Mouse (Mus musculus): Measurements from ENCODE around the gene Rxrb.

Gene Rxrb

DNA sequence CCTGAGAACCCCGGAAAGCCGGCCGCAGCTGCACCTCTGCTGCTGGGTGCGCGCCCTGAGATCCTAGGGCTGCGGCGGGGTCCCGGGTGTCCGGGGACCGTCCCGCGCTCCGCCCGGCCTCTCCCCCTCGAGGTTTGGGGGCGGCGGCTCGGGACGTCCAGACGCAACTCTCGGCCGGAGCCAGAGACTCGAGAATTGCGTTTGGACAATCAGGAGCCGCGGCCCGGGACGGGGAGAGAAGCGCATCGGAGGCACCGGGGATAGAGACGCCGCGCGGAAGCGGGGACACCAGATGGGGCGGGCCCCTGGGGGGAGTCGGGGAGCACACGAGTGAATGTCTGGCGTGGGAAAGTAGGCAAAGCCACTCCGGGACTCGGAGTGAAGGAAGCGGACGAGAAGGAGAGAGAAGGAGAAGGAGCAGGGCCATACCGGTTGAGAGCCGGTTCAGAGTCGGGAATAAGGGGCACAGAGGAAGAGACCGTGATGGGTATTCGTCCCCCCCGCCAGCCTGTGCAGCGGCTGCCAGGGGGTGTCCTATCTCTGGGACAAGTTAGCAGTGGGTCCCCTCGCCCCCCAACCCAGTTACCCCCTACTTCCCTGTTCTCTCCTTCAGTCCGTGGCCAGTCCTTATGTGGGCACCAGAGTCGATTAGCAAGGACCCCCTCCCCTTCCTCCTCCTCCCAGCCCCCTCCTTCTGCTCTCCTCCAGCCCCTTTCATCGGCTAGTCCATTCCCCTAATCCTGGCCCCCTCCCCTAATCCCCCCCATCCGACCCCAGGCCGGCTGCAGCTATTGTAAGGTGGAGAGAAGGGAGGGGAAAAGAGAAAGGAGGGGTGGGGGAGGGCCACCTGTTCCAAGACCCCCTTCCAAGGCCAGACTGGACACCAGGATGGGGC is 6.5 kb upstream of the Rxrb start:
- no peak for DNase-seq (ENCODE audit: low read depth, low spot score)

DNA sequence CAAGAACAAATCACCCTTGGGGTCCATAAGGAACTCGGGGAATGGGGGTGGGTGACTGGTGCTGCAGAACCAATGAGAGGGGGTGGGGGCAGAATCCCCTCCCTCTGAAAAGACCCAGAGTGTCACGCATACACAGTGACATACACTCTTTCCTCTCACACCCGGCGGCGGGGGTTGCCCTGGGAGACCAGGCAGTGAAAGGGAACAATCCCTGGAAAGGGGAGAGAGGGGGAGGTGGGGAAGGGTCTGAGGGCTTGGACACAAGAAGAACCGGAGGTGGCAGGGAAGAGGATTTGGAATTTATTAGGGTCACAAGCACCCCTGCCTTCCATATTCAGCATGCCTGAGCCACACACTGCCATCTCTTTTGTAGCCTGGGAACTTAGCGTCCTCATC is 5.9 kb upstream of the Rxrb start:
- no peak for DNase-seq (ENCODE audit: low read depth, low spot score)

DNA sequence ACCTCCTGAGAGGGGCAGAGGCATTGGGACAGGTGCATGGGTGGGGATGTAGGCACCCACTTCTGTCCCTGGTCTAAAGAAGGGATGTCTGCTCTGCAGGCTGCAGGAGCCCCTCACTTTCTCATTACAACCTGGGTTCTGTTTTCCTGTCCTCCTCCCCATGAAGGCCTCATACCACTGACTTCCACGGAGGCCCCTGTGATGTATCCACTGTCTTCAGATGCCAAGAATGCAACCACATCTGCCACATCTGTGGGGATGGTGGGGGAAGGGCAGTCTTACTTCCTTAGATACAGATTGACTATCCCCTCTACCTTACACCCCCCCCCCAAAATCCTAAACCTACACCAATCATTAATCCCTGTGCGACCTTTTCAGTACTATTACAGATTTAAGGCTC is 5.4 kb upstream of the Rxrb start:
- no peak for DNase-seq (ENCODE audit: low read depth, low spot score)

DNA sequence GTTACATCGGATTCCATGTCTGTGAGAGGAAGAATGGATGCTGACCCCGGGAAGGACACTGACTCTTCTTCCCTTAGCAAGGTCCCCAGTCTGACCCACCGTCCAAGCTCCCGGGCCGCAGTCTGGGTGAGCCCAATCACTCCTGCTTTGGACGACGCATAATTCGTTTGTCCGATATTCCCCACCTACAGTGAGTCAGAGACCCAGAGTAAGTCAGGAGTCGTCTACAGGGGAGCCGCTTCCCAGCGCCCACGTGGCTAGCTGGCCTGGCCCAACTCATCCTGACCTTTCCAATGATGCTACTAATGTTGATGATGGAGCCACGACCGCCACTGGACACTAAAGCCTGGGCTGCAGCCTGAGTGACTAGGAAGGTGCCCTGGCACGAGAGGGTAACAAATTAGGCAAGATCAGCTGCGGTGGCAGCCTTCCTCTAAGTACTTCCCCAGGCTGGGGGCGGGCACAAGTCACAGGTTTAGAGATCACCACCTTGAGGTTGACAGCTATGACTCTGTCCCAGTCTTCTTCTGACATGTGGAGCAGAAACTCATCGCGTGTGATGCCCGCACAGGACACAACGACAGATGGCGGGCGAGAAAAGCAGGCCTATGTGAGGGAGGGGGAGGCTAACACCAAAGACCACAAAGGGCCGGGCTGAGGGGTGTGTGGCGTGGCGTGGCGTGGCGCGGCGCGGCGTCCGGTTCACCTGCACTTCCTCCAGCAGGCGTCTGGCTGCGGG is 4.5 kb upstream of the Rxrb start:
- no peak for DNase-seq (ENCODE audit: low read depth, low spot score)

DNA sequence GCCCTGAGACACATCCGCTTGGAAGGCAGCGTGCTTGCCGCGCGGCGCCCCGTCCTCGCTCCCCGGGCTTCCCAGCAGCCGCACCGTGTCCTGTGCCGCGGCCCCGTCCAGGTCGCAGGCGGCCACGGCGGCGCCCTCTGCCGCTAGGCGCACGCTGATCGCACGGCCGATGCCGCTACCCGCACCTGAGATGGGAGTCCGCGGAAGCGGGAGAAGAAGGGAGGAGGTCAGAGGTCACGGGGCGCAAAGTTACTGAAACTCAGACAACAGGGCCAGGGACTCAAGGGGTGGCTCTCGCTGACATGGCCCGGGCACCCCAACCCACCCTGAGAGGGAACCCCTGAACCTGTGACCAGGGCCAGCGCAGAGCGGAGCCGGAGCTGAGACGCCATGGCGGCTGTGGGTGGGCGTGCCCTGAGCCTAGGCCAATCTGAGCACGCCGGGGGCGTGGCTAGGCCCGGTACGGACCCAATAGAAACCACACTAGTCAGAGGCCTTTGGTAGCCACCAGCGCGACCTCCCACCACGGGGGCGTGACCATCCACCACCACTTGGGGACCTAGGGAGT is 3.9 kb upstream of the Rxrb start, which contains the start of gene H2-Ke6:
Gene H2-Ke6, minus strand, starts transcription at position 405 of the 568 bp plus-strand sequence.
- peak; percentile 84 for DNase-seq (ENCODE audit: low read depth, low spot score)

DNA sequence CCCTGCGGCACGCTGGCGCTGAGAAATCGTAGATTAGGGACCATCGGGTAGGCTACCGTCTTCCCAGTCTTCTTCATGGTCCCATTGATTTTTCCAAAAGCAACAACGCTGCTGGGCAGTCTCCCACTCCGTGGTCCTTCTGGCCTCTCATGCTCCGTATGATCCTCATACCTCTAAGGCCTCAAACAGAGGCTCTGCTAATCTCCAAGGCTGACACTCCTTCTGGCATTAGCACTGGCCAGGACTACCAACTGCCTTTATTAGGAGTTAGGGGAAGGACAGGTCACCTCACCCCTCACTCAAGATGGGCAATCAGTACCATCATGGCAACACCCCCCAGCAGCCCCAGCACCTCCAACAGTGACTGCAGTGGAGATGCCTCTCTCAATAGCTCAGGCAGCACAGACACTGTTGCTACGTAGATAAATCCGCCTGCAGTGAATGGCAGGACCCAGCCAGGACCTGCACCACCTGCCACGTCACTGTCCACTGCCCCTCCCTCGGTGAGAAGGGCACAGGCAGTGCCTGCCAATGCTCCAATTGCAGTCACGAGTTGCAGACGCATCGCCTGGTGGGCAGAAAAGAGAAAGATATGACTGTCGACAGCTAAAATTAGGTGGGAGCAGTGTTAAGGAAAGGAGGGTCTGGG is 3.0 kb upstream of the Rxrb start:
- DNase-seq (ENCODE audit: low read depth, low spot score): no peak

DNA sequence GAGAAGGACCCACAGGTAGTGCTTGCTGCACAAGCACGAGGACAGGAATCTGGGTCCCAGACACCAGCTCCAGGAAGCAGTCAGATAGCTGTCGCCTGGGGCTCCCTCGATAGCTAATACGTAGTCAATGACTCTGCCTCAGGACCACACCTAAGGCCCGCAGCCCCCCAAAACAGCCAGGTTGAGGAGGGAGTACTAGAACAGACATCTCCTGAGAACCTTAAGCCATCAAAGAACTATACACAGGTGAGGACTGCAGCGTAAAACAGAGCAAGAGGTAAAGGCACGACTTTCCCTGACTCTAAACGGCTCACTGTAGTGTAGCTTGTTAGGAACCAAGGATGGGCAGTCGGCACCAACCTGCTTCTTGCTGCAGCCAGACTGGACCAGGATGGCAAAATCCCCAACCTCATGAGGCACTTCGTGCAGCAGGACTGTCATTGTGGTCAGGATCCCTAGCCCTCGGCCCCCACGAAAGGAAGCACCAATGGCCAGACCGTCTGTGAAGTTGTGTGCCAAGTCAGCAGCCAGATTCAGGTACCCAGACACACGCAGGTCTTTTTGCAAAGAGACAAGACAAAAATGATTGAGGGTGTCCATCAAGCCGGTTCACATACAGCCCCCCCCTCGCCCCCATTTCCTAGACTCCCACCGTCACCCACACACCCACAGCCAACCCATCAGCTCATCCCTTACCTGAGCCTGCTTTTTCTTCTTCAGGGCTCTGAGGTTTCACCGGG is 2.3 kb upstream of the Rxrb start:
- no peak for DNase-seq (ENCODE audit: low read depth, low spot score)

DNA sequence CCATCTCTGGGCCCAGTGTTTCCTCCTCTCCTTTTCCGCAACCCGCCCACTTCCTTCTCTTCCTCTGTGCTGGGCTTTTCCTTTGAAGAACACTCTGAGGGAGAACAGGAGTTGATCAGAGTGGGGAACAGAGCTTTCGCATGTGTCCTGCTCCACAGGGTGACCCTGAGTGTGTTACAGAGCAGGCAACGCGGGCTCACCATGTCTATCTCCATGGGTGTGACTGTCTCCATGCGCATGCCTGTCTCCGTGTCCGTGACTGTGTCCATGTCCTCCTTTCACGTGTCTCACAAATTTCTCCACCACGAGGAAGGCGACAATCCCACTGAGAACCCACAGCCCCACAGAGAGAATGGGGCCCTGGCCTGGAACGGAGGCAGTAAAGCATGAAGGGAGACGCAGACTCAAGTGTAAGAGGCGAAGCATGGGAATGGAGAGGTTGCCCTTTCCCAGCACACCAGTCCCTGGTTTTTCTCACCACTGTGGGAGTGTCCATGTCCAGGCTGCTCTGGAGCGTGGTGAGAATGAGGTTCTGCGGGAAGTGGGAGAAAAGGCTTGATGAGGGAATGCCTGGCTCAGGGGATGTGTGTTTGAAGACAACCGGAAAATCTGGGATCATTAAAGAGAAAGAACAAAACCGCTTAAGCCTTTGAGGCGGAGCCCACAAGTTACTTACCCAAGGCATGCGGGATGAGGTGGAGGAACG is 1.6 kb upstream of the Rxrb start:
- no peak for DNase-seq (ENCODE audit: low read depth, low spot score)

DNA sequence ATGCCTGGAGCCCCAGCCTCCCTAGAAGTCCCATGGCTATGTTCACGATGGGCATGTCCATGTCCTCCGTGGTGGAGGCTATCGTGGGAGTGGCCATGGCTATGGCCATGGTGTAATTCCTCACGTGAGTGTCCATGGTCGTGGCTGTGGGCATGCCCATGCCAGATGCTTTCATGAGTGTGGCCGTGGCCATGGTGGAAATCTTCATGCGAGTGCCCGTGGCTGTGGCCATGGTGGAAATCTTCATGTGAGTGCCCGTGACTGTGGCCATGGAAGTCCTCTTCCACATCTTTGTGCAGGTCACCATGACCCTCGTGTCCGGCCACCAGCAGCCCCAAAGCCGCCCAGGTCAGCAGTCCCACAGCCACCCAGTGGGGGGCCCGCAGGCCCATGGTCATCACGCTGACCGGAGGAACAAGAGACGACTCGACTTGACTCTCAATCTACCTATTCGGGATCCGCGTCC is 718 bp upstream of the Rxrb start:
- no peak for DNase-seq (ENCODE audit: low read depth, low spot score)

DNA sequence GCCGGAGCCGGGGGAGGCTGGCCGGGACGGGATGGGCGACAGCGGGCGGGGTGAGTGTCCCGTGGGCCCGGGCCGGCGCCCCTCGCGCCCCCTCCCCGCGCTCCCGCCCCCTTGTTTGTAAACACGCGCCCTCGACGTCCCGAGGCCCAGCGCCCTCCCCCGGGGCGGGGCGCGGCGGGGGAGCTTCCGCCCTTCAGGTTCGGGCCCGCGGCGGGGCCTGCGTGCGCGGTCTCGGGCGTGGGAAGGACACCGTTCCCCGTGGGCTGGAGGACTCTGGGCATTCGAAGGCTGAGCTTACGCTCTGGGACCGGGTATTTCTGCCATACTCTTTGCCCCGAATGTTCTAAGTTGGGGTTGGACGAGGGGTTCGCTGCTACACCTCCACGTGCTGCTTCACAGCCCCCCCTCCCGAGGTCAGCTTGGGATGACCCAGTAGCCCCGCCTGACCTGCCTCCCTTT is 591 bp downstream of the Rxrb start:
- DNase-seq (ENCODE audit: low read depth, low spot score): no peak

DNA sequence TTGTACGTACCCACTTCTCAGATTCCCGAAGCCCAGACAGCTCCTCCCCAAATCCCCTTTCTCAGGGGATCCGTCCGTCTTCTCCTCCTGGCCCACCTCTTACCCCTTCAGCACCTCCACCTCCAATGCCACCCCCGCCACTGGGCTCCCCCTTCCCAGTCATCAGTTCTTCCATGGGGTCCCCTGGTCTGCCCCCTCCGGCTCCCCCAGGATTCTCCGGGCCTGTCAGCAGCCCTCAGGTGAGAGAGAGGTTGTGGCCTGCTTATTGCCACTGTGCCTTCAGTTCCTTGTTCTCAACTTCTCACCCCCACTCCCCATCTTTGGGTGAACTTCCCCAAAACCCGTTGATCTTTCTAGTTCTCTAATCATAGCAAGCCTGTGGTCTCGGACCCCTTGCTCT is 1.2 kb downstream of the Rxrb start:
- no peak for DNase-seq (ENCODE audit: low read depth, low spot score)

DNA sequence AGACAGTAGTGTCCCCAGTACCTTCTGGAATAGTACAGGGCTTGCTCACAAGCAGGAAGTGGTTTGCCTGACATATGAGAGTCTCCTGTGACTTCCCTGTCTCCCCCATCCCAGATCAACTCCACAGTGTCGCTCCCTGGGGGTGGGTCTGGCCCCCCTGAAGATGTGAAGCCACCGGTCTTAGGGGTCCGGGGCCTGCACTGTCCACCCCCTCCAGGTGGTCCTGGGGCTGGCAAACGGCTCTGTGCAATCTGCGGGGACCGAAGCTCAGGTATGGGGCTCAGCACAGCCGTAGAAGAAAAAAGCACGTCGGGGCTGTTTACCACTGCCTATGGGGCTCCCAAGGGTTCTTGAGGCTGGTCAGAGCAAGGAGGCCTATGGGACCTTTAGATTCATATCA is 1.8 kb downstream of the Rxrb start:
- DNase-seq (ENCODE audit: low read depth, low spot score): no peak

DNA sequence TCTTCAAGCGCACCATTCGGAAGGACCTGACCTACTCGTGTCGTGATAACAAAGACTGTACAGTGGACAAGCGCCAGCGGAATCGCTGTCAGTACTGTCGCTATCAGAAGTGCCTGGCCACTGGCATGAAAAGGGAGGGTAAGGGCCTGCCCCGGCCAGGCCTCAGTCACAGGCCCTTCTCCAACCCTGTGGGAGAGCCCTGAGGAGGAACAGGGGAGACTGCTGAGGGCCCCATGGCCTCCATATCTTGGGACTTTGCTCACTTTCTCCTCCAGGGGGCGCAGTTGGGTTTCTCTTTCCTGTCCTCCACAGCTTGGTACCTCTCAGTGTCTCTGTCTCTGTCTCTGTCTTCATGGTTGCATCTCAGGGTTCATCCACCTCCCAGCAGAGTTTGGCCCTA is 2.5 kb downstream of the Rxrb start:
- DNase-seq (ENCODE audit: low read depth, low spot score): peak; percentile 71

DNA sequence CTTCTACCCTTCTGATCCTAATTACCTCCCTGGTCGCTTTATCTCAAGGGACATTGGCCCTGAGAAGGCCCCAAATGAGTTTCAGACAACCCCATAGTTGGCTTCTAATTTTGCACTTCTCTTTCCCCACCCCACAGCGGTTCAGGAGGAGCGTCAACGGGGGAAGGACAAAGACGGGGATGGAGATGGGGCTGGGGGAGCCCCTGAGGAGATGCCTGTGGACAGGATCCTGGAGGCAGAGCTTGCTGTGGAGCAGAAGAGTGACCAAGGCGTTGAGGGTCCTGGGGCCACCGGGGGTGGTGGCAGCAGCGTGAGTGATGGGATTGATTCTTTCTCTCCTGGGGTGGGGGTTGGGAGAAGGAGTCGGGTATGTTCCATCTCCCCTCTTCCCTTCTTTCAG is 3.9 kb downstream of the Rxrb start:
- DNase-seq (ENCODE audit: low read depth, low spot score): no peak

DNA sequence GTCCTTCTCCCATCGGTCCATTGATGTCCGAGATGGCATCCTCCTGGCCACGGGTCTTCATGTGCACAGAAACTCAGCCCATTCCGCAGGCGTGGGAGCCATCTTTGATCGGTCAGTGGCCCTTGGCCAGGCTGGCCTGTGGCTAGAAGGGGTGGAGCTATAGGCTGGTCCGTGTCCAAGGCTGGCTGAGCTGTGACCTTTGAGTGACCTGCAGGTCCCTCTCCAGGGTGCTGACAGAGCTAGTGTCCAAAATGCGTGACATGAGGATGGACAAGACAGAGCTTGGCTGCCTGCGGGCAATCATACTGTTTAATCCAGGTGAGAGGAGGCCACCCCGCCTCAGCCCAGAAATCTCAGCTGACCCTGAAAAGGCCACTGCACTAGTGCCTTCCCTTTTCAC is 5.0 kb downstream of the Rxrb start:
- DNase-seq (ENCODE audit: low read depth, low spot score): no peak

DNA sequence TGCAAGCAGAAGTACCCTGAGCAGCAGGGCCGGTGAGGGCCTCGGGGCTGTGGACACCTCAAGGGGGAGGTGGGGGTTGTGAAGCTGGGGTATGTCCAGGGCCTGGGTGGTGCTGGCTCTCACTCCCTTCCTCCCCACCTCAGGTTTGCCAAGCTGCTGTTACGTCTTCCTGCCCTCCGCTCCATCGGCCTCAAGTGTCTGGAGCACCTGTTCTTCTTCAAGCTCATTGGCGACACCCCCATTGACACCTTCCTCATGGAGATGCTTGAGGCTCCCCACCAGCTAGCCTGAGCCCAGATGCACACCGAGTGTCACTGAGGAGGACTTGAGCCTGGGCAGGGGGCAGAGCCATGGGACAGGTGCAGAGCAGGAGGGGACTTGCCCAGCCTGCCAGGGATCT is 5.6 kb downstream of the Rxrb start:
- no peak for DNase-seq (ENCODE audit: low read depth, low spot score)

DNA sequence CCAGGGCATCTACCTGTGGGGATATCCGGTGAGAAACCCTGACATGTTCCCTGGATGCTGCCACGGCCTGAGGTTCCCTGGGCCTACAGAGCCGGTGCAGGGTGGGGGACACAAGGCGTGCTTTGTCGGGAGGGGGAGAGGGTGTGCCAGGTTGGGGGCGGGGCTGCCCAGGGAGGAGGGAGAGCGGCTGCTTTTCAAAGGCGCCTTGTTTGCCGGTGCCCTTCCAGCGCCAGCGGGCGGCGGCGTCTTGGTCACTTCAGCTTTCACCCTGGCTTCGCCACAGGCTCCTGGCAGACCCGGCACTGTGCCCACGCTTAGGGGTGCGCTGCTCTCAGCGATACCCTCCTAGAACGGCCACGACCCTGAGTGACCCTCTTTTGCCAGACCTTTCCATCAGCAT is 6.8 kb downstream of the Rxrb start:
- DNase-seq (ENCODE audit: low read depth, low spot score): no peak

DNA sequence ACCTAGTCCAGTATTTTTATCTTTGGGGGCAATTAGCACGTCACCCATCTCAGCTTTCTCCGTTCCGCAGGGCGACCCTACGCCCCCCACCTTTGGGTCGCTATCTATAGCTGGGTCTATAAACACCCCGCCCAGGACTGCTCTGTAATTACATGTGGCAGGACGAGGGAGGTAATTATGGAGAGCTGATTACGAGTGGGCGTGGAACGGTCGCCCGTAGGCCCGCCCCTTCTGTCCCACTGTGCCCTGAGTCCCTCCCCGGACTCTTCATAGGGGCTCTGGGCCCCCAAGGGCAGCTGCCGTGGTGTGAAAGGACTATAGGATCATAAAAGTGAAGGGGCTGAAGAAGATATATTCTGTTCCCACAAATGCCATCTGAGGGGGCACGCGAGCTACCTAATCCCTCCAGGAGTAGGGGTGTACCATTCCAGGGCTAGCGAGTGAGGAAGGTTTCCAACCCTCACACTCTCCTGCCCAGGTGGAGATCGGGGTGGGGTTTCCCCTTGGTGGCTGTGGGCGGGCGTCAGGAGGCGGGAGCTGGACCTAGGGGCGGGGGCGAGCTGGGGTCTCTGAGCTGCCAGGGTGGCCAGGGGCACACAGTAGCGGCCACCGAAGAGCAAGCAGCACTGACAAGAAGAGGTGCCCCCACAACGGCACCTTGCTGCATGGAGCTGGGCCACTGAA is 7.4 kb downstream of the Rxrb start, which contains the start of gene Col11a2:
Gene Col11a2, plus strand, starts transcription at position 560 of the 684 bp plus-strand sequence.
- DNase-seq (ENCODE audit: low read depth, low spot score): no peak

DNA sequence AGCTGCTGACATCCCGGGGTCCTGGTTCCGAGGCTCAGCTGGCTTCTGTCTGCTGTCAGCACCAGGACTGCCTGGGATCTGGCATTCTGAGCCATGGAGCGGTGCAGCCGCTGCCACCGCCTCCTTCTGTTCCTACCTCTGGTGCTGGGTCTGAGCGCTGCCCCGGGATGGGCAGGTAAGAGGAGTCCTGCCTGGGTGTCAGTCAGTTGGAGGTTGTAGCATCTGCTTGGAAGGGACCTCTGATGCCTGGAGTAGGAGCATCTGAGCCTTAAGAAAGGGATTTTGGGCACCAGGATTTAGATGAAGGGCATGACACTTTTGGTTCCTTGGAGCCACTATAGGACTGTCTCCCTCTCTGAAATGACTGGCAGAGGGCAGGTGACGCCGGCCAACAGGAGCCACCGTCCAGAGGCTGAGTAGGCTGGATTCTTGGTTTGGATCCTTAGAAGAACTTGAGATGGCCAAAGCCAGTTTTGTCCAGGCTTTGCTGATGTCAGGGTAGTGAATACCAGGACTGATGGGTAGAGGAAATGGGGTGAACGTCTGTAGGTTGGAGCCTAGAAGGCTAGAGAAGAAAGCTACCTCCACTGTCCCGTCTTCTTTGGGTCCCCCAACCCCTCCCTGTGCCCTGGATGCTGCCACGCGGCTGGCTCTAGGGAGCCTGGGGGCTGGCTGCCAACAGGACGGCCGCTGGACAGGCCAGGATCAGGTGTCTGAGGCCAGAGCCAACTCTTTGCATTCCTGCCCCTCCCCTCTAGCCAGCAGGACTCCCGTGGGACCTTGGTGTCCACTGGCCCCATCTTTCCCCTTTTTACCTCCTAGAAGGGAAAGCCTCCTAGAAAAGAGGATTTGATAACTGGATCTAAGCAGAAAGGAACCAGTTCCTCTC is 8.2 kb downstream of the Rxrb start:
- DNase-seq (ENCODE audit: low read depth, low spot score): no peak

Data from c-Kit-negative CD71-positive TER-119-positive erythroid progenitor cells, embryonic 14.5 days (primary cell).